Mouse (Mus musculus): ENCODE results near the gene Dgkg.

DNA sequence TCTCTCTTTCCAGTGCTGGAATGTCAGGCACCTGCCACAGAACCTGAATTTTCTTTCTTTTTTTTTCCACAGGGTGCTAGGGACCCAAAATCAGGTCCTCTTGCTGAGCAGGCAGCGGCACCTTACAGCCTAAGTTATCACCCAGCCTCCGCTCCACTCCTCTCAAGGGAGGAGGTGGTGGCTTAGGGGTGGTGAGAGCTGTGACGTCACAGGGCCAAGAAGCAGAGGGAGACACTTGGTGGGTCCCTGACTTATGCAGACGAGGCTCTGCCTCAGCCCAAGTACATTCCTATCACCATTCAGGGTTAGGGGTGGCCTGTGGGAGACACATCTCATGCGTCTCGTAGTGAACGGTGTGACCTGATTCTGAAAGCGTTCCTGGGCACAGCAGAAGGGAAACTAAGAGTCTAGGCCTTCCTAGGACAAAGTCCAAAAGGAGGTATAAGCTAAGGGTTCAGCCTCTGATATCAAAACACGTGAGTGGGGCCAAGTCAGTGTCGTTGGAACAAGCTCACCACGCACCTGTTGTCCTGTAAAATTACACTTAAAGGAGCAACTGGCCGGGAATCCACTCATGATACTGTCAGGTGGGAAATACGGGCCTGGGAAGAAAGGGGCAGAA, 35.6 kb downstream of the Dgkg start:
- TF ChIP-seq POLR2A (IDR thresholded peaks at IDR 0.05; ENCODE audit: borderline replicate concordance, extremely low read depth, low read depth, low read length) (no peak), CTCF (IDR thresholded peaks at IDR 0.05; ENCODE audit: insufficient read depth, low read length) (no peak)

Measured in lung, adult 2 months (tissue).